Mouse (Mus musculus) adrenal gland, postnatal 14 days (tissue): Measurements from ENCODE around the gene Alg9. TPM values are rescaled to one million over a fixed set of nuclear protein-coding genes. Genes with fewer than 3 reads are reported as not detected.
A peak's percentile ranks its signal among the peaks of the same experiment; 100 is the strongest.

Experiments
- DNase-seq: peaks from one replicate; pipeline ENCODE4 v3.0.0; 2021; ENCODE audit warnings: mixed read lengths
- total RNA-seq: library from RNA; stranded (reverse); gene quantifications from 2 replicates; pipeline ENCODE4 v1.2.3, GENCODE M21; 2021

Gene Alg9
- total RNA-seq, 1 experiment from 2014 or later: 26.0 TPM

DNA sequence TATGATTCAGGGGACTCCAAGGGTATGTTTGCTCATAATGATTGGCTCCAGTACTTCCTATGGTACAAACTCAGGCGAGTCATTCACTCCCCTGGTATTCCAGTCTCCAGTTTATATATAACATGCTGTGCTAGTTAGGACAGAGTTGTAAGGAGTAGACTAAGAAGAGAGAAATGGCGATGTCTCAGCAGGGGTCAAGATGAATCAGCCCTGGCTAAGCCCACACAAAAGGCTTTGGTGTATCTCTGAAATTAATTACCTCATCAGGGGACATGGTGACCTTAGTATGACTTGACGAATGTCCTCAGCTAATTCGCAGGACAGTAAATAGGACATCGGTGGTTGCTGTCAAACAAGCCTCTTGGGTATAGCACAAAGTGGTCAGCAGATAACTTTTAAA, 18.1 kb upstream of the Alg9 start:
- no peak for DNase-seq

DNA sequence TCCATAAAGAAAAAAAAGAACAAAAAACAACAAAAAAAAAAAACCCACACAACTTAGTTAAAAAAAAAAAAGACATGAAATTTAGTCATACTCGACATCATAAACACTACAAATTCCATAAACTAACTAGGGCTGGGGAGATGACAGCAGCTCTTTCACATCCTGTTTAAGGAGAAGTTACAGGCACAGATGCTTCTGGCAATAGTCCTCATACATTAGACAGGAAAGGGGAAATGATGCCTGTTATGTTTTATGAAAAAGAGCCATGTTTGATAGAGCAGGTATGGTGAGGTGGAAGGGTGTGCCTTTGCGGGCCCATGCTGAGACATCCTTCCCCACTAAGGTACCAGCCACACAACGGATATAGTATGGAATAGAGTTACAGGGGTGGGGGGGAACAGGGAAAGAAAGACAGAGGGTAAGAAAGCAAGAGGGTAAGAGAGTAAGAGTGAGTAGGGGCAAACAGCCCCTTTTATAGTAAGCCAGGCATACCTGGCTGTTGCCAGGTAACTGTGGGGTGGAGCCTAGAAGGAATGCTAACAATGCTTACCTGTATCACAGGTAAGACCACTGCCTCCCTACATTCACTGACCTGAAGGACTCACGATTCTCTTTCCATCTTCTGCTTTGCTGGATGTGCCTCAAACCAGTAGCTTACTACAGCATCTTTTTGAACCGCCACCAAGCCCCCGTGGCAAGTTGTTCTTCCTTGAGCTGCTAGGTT, 13.1 kb upstream of the Alg9 start:
- no peak for DNase-seq

DNA sequence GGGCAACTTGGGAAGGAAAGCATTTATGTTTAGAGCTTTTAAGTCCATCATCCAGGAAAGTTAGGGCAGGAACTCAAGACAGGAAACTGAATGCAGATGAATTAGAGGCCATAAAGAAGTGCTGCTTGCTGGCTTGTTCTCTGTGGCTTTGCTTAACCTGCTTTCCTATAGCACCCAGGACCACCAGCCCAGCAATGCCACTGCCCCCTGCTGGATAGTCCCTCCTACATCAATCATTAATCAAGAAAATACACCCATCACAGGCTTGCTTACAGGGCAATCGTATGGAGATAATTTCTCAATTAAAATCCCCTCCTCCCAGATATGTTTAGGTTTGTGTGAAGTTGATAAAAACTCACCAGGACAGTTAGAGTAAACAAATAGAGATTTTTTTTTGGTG, 11.5 kb upstream of the Alg9 start:
- peak; percentile 24 for DNase-seq

- no peak for DNase-seq
Measured at GRCm38 (mm10) chr9:50767531-50768106, 7.2 kb upstream of the Alg9 start.

DNA sequence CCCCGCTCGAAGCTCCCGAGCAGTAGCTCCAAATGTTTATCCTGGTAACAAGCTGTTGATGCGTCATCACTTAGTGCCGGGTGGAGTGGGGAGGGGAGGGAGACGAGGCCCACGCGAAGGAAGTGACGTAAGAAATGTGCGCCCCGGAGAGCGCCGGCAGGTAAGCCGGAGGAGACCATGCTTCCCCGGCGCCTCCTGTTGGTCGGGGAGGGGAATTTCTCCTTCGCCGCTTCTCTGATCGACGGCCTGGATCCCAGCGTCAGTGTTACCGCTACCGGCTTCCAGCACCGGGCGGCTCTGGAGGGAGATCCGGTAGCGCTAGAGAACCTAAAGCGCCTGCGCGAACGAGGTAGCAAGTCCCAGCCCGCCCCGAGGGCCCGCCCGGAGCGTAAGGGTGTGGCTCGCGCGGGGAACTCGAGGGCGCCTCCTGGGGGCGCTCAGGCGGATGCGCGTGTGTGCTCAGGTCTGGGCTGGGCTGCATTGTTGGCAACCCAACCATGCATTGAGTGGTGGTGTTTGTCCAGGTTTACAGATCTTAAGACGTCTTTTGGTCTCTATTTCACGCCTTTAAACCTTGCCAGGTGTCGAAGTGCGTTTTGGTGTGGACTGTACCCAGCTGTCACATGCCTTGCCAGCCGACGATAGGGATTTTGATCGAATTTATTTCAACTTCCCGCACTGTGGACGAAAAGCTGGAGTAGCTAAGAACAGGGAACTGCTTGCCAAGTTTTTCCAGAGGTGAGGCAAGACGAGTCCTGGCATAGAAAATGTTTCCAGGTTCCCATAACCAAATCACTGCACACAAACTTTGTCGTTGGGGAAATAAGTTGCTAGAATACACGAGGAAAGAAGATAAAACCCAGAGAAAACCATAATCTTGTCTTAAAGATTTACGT, 6.5 kb upstream of the Alg9 start, which contains the start of gene Fdxacb1:
Gene Fdxacb1, plus strand, starts transcription at position 130 of the 896 bp plus-strand sequence.
- peak; percentile 99 for DNase-seq

- DNase-seq: no peak
Measured at GRCm38 (mm10) chr9:50770011-50770410, 4.8 kb upstream of the Alg9 start.

DNA sequence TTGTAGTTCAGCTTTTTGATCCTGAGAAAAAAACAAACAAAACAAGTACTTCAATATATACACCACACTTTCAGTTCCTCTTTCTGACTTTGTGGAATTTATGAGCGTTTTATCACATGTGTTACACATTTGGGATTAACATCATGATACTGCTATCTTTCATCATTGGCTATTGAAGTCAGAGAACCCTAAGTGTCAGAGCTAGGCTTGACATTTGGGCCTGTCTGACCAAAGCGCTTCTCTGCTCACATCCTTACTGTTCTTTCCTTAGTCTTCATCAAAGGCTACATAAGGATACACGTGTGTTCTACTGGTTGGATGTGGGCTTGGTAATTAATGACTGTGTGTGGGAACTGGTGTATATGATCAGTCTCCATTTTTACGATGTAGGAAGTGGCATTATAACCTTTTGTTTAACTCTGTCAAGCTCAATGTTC, 775 bp upstream of the Alg9 start:
- no peak for DNase-seq

GRCm38 (mm10) chr9:50775662-50776126, 875 bp downstream of the Alg9 start:
- peak; percentile 35 for DNase-seq

GRCm38 (mm10) chr9:50776162-50776760, 1.4 kb downstream of the Alg9 start:
- no peak for DNase-seq

GRCm38 (mm10) chr9:50782155-50782554, 7.3 kb downstream of the Alg9 start:
- DNase-seq: peak; percentile 44

DNA sequence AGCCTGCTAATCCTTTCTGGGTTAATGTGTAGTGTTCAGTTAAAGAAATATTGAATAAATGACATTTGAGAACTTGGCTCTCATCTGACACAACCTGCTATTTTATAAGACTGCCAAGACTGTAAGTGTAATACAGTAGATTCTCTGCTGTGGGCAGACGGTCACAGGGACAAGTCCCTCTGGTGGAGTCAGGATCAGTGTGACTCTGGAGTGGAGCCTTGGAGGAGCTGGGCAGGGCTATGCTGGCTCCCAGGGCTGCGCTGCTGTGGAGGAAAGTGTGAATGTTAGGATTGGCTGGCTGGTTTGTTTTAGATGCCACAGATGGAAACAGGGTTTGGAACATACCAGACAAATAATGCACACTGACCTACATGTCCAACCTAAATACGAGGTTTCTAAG, 20.4 kb downstream of the Alg9 start:
- DNase-seq: peak; percentile 14

DNA sequence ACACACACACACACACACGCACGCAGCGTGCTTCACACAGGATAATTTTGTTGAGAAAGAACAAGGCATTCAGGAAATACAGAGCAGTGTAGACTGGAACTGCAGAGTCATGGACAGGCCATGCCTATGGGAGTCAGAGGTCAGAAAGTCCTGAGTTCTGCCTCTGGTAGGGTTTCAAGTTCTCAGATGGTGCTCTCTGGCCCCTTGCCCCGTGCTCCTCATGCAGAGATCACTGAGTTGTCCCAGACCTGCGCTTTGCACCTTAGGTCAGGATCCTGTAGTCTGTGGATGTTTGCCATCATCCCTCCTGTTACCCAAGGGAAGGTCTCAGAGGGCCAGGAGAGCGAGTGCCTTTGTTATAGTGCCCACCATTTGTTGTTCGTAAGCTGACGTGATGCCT, 22.0 kb downstream of the Alg9 start:
- DNase-seq: peak; percentile 20

DNA sequence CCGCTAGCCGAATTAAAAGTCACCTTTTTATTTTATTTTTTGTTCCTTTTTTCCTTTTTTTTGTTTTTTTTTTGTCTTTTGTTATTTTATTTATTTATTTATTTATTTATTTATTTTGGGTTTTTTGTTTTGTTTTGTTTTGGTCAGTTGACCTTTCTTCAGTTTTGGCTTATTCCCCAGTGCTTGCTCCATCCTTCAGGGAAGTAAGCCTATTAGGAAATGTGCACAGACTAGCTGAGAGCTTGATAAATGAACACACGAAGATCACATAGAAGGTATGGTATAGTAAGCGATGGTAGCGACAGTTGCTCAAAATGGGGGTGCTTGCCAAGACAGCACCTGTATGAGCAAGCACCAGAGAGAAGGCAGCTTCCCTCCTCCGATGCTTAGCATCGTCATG, 22.8 kb downstream of the Alg9 start:
- DNase-seq: peak; percentile 12

GRCm38 (mm10) chr9:50798368-50798767, 23.5 kb downstream of the Alg9 start:
- peak; percentile 63 for DNase-seq

DNA sequence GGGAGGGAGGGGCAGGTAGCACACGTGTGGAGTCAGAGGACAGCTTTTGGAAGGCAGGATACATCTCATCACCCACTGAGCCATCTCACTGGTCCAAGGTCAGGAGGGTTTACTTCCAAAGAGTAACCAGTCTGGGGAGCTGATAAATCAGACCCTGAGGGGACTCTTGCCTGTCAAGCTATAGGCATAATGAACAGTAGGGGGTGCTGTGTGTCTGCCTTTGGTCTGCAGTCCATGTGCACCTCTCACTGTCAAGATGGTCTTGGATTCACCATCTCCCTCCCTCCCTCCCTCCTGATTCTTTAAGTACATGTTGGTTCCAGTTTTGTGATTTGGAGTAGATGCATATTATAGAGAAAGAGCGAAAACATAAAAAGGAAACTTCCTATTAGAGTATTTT, 26.2 kb downstream of the Alg9 start:
- DNase-seq: peak; percentile 73

- DNase-seq: no peak
Measured at GRCm38 (mm10) chr9:50803055-50803671, 28.3 kb downstream of the Alg9 start.

DNA sequence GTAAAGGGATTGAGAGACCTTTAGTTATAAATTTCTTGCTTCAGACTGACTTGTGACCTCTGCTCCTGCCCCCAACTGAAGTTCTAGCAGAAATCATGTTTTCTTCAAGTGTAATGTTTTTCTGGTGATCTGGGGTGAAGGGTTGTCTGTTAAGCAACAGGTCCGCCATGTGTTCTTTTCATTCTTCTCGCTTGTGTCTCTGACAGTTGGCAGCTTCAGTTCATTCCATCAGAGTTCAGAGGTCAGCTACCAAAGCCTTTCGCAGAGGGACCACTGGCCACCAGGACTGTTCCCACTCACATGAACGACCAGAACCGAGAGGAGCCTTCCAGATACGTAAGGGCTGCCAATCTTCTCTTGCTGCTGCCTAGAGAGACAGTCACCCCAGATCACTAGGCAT, 33.7 kb downstream of the Alg9 start:
- peak; percentile 46 for DNase-seq

DNA sequence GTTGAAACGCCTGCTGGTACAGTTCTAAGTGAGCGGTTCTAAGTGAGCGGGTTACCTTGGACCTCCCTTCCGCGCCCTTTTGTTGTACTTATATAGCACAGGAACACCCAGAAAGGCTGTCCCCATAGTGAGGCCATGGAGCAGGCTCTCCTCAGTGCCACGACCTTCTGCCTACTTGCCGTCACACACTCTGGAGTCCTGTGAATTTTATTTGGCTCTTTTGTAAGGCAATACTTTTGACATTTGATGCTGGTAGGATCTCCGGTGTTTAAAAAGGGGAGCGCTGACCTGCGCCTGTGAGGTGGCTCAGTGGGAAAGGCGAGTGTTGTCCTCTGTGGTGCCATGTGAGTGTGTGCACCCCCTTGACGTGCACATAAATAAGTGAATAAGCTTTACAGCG, 34.3 kb downstream of the Alg9 start:
- DNase-seq: peak; percentile 45

GRCm38 (mm10) chr9:50811187-50811586, 36.4 kb downstream of the Alg9 start:
- no peak for DNase-seq

GRCm38 (mm10) chr9:50811746-50812145, 36.9 kb downstream of the Alg9 start:
- DNase-seq: no peak

- DNase-seq: no peak
Measured at GRCm38 (mm10) chr9:50813796-50814195, 39.0 kb downstream of the Alg9 start.

DNA sequence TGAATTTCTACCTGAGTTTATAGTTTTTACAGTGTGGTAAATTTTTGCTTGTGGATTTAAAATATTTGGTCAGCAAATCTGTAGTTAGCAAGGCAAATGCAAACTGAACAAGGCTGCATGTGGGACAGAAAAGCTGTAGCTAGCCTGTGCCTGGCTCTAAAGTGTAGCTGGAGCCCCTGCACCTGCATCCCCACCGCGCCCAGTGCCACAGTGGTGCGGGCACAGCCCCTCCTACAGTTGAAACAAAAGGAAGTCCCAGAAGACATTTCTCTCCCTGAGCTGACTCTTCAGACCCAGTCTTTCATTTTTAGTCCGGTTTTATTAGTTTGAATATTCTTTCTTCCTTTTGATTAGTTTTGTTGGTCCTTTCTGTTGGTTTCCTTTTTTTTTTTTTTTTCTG, 40.8 kb downstream of the Alg9 start:
- no peak for DNase-seq
